Mouse (Mus musculus): ENCODE measurements at regions not wholly inside any gene's neighbourhood (a gene's known extent, or its start where the extent isn't known, plus 50 kb on each side); places are given as distances from the start of the nearest gene placed in this dataset.
A peak's percentile ranks its signal among the peaks of the same experiment; 100 is the strongest.

- no peak for DNase-seq (ENCODE audit: extremely low spot score in 1 of 2, low spot score in 1 of 2)
Observed at GRCm38 (mm10) chr9:46739341-46739740, 259.2 kb upstream of the Gm4791 start.

DNA sequence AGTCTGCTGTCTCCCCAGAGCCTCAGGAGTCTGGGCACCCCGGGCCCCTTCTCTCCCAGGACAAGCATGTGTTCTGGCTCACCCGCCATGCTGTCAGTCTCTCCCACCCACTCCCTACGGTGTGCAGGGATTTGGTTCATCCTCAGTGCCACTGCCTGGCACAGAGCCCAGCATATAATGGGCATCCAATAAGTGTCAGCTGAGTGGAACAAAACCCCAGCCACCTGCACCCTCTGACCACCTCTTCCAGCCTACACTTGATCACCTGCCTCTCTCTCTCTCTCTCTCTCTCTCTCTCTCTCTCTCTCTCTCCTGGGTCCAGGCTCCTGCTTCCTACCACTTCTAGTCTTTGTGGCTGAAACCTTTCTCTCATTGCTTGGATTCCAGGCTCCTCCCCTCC is 259.9 kb upstream of the Gm4791 start:
- no peak for DNase-seq (ENCODE audit: extremely low spot score in 1 of 2, low spot score in 1 of 2)

DNA sequence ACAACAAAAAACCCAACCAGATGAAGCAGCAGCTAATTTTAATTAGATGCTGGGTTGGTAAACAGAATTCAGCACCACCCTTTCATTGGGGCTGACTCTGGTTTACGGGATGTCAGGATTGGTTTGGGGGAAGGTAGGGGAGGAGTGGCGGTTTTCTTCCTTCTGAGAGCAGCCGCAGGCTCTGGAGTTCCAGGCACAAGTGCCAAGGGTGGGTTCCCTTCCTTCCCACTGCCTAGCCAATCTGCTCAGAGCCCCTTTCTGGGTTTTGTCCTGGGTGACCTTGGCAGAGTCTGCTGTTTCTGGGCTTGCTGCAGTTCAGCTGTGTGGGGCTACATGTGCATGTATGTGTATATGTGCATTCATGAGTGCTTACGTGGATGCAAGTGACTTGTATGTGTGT is 260.5 kb upstream of the Gm4791 start:
- DNase-seq (ENCODE audit: extremely low spot score in 1 of 2, low spot score in 1 of 2), result no peak

- DNase-seq (ENCODE audit: extremely low spot score in 1 of 2, low spot score in 1 of 2), result no peak
Observed at GRCm38 (mm10) chr9:46737446-46737845, 261.1 kb upstream of the Gm4791 start.

DNA sequence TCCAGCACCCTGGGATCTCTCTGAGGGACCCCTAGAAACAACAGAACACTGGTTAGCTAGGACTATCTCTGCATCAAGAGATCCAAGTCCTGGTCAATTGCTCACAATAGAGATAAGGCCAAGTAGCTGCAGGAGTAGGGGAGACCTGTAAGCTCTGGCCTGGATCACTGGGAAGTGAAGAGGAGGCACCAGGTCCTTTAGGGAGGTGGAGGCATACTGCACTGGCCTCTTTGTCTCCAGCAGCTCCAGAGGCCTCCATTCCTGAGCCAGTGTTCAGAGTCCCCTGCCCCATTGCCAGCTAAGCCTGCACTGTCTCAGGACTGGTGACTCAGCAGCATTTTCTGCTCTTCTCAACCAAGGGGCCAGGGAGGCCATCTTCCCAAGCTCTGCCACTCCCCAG is 262.3 kb upstream of the Gm4791 start:
- DNase-seq (ENCODE audit: extremely low spot score in 1 of 2, low spot score in 1 of 2), result no peak

GRCm38 (mm10) chr9:46735664-46736067 is 262.9 kb upstream of the Gm4791 start:
- DNase-seq (ENCODE audit: extremely low spot score in 1 of 2, low spot score in 1 of 2), result peak; percentile 94 to 98

DNA sequence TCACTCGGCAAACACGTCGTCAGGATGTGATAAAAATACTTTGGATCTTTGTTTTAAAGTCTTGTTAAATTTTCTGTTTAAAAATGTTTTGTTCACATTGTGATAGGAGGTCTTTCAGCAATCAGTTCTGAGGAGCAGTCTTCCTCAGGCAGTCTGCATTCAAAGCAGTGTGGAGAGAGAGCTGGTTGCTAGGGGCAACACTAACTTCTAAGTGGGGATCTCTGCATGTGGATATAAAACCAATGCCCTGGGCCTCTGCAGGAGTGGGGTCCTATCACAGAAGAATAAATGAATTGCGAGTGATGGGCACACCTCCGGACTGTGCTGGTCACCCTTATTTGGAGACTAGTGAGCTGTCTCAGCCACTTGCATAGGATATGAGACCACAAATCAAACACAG is 270.1 kb upstream of the Gm4791 start:
- no peak for DNase-seq (ENCODE audit: extremely low spot score in 1 of 2, low spot score in 1 of 2)

GRCm38 (mm10) chr9:46724231-46724630 is 274.3 kb upstream of the Gm4791 start:
- no peak for DNase-seq (ENCODE audit: extremely low spot score in 1 of 2, low spot score in 1 of 2)

DNA sequence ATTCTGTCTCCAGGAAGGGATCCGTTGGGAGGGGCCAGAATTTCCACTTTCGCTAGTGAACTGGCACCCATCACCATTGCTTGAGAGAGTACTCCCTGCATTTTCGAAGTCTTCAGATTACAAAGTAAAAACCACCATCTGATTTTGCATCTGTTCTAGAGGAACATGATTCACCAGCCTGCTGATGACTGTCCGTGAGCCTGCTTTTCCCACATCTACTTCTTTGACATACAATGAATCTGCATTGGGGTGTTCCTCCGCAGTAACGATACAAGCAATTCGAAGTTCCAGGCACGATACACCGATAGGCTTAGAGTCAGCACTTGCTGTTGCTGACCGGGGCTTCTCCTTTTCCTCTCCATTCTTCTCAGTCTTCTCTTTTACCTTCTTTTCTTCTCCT is 285.1 kb upstream of the Gm4791 start:
- no peak for DNase-seq (ENCODE audit: extremely low spot score in 1 of 2, low spot score in 1 of 2)

DNA sequence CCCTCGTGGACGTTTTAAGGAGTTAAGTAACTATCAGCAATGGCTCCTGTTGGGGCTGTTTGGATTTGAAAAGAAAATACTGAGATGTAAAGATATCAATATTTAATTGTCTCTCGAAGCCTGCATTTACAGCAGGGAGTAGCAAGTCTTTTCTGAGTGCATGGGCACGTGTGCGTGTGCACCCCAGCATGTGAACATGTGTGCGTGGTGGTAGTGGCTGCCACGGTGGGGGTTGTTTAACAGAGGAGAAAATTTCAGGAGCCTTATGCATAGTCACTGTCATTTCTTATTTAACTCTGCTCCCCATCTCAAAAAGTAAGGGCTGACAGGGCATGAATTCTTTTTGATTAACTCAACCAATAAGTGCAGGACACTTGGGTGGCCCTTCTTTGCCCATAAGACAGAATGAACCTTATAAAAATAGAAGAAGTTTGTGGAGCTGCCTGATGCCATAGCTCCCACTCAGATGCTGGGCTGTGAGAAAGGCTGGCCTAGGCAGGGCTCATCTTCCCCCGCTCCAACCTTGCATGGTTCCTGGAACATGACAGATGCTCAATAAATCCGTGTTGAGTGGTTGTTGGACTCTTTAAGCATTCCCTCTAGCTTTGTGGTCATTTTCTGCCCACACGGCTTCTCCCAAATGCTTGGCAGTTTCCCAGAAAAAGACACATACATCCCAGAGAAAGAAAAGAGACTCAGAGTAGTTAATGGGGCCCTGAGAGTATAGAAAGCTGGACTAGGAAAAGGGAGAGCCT is 294.2 kb upstream of the Gm4791 start:
- DNase-seq (ENCODE audit: extremely low spot score in 1 of 2, low spot score in 1 of 2), result no peak

DNA sequence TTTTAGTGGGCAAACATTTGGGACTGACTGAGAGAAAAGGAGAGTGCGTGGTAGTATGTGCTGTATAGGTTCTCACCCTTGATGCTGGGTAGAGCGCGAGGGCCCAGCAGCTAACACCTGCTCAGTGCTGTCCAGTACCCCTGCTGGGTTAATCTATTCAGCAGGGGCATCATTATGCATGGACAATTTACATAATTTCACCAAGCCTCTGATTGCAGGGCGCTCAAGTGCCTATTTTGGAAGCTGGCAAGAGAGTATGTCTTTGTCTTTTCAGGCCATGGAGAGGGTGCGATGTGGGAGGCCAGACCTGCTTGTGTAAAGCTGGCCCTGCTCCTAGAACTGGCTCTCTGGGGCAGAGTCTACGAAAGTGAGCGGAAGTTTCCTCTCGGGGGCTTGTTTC is 294.9 kb upstream of the Gm4791 start:
- DNase-seq (ENCODE audit: extremely low spot score in 1 of 2, low spot score in 1 of 2), result no peak

GRCm38 (mm10) chr9:46702901-46703636 is 295.5 kb upstream of the Gm4791 start:
- DNase-seq (ENCODE audit: extremely low spot score in 1 of 2, low spot score in 1 of 2), result no peak

- no peak for DNase-seq (ENCODE audit: extremely low spot score in 1 of 2, low spot score in 1 of 2)
Observed at GRCm38 (mm10) chr9:46702053-46702900, 296.3 kb upstream of the Gm4791 start.

DNA sequence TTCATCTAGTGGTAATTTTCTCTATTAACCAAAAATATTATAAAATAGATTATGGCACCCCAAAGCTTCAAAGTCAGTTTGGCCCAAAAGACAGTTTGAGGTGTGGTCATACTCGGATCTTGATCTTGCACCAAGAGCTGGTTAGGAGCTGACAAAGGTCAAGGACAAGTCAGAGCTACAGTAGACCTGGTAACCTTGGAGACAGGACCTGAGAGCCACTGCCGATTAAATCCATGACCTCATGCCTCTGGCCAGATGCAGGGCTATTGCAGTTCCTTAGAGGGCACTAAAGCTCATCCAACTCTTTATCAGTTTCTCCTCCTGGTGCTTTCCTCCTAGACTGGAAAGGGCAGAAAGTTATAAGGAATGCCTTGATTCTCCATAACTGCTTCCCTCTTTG is 302.4 kb upstream of the Gm4791 start:
- no peak for DNase-seq (ENCODE audit: extremely low spot score in 1 of 2, low spot score in 1 of 2)

DNA sequence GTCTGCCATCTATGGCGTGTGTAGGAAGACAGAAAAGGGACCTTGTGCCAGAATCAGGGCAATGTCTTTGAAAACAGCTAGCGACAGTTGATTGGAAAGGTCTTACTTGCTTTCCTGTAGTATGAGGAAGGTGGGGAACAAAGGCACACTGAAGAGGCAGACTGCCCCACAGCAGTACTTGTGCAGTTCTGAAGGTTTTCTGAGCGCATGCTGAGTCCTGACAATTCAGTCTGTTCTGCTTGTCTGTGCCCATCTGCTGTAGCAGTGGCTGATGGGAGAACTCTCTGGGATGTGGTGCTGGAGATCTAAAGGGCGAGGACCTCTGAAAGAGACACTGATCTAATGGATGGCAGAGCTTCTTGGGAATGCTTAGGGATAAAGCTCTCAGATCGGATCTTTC is 309.2 kb upstream of the Gm4791 start:
- DNase-seq (ENCODE audit: extremely low spot score in 1 of 2, low spot score in 1 of 2), result no peak

DNA sequence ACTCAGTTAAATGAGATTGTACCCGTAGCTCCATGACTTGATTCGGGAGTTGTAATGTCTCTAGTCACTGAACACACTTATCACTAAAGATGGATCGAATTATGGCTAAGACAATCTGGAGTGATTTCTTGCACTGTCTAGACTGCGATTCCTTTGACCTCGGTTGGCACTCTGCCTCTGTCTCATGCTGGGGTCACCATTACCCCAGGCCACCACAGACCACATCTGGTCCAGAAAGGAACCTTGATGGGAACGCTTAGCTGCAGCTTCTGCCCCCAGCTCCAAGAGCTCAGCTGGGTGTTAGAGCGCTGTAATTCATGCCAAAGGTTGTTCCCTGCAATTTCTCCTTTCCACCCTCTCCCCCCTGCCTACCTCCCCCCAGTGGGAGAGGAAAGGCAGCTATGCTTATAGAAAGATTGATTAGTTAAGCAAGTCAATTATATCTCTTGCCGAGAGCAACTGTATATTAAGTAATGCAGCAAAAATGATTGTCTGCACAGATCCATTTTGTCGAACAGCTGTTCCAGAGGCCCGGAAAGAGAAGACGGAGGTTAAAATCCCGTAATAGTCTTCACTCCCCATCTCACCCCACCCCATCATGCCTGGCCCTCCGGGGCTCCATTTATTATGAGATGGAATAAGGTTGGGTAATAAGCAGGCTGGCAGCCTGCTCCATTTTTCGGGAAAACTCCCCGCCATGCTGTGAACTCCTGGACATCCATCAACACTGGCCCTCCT is 314.3 kb upstream of the Gm4791 start:
- no peak for DNase-seq (ENCODE audit: extremely low spot score in 1 of 2, low spot score in 1 of 2)

GRCm38 (mm10) chr9:46672050-46672449 is 326.5 kb upstream of the Gm4791 start:
- DNase-seq (ENCODE audit: extremely low spot score in 1 of 2, low spot score in 1 of 2), result no peak

GRCm38 (mm10) chr9:46654422-46654821 is 334.6 kb upstream of the 4931429L15Rik start:
- DNase-seq (ENCODE audit: extremely low spot score in 1 of 2, low spot score in 1 of 2), result no peak

DNA sequence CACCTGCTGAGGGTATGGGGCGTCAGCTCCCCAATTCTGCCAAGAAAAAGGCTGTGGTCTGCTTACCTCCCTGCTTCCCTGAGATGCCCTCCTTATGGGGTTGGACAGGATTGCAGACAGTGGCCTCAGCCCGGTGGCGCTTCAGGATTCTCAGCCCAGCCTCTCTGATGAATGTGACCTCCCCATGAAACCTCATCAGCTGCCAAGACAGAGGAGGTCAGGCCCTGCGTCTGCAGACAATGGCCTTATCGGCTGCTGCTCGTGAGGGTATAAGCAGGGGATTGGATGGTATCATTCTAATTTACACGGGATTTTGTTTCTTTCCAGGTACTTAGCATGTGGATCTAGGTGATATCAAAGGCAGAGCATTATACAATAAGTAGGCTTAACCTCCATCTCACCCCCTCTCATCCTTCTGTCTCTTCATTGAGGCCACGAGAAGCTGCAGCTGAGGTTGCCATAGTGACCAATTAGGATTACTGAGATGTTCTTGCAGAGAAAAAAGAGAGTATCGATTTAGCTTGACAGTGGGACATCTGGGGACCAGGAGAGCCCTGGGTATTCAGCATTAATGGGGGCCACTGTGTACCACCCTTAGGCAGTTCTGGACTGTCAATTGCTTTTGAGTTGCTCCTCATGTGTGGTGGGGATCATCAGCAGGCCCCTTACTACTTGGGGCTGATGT is 327.6 kb upstream of the 4931429L15Rik start:
- no peak for DNase-seq (ENCODE audit: extremely low spot score in 1 of 2, low spot score in 1 of 2)

DNA sequence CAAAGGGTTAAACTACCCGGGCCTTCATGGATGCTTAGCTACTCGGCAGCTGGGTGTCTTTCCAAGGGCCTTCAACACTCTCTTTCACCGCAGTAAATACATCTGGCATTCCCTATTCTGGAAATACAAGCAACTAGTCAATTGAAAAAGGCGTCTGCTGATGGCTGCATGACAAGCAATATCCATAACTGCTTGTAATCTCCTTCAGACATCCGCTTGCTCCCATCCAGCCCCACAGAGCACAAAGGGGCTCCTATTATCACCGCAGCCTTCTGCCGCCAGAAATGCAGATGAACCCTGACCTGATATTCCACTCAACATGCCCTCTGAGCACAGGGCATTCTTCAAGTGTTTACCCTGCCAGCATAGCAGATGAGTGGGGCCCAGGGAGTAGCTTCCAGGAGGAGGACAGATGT is 325.7 kb upstream of the 4931429L15Rik start:
- no peak for DNase-seq (ENCODE audit: extremely low spot score in 1 of 2, low spot score in 1 of 2)

Measured in layer of hippocampus, postnatal 25 days (tissue).